Mouse (Mus musculus): Measurements from ENCODE around the gene Samd1. TPM values are rescaled to one million over a fixed set of nuclear protein-coding genes. Genes with fewer than 3 reads are reported as not detected.

Gene Samd1
- polyA plus RNA-seq, 1 experiment from 2014 or later, result 7.4 TPM

MicroRNAs encoded within 50 kb of the gene (microRNA counts, 519-probe panel; counts per million panel counts)
- microRNA mmu-miR-1199, result not detected

Small RNA genes lying within 50 kb of the gene (microRNA-seq; reads per million reads assigned to microRNA genes)
- gene Mir1199 (0.50 reads per million), gene Mir8111 (2.2 reads per million, percentile 9 among the genes with 10 or more reads in this experiment)

Other genes starting within 250 kb of the Samd1 start
- 12.6 and 13.2 TPM in 2 replicates for gene Adgrl1, start 97.6 kb upstream of the Samd1 start, polyA plus RNA-seq (2015; fragmentation: Nextera tagmentation; extraction: Ambion mirVana)
- 0.39 and 0.67 TPM in 2 replicates for gene Gm10644, start 42.5 kb upstream of the Samd1 start, polyA plus RNA-seq (2015; fragmentation: Nextera tagmentation; extraction: Ambion mirVana)
- gene Asf1b, start 42.2 kb upstream of the Samd1 start, polyA plus RNA-seq (2015; fragmentation: Nextera tagmentation; extraction: Ambion mirVana), result 49.4 and 53.1 TPM in 2 replicates
- gene Prkaca, start 24.7 kb upstream of the Samd1 start, polyA plus RNA-seq (2015; fragmentation: Nextera tagmentation; extraction: Ambion mirVana), result 49.5 and 79.8 TPM in 2 replicates
- gene 1700067K01Rik, start 3.8 kb downstream of the Samd1 start, polyA plus RNA-seq (2015; fragmentation: Nextera tagmentation; extraction: Ambion mirVana), result 0.58 and 0.71 TPM in 2 replicates
- 0.50 and 0.80 TPM in 2 replicates for gene 2210011C24Rik, start 14.5 kb downstream of the Samd1 start, polyA plus RNA-seq (2015; fragmentation: Nextera tagmentation; extraction: Ambion mirVana)
- gene Palm3, start 23.8 kb downstream of the Samd1 start, polyA plus RNA-seq (2015; fragmentation: Nextera tagmentation; extraction: Ambion mirVana), result 4.1 and 4.9 TPM in 2 replicates
- 1.3 and 1.5 TPM in 2 replicates for gene Il27ra, start 44.9 kb downstream of the Samd1 start, polyA plus RNA-seq (2015; fragmentation: Nextera tagmentation; extraction: Ambion mirVana)
- 0.22 TPM in 1 of 2 replicates, not detected in the other for gene Rln3, start 47.3 kb downstream of the Samd1 start, polyA plus RNA-seq (2015; fragmentation: Nextera tagmentation; extraction: Ambion mirVana)
- 1.4 and 1.5 TPM in 2 replicates for gene Gm10643, start 67.5 kb downstream of the Samd1 start, polyA plus RNA-seq (2015; fragmentation: Nextera tagmentation; extraction: Ambion mirVana)
- 6.1 and 6.3 TPM in 2 replicates for gene Rfx1, start 69.2 kb downstream of the Samd1 start, polyA plus RNA-seq (2015; fragmentation: Nextera tagmentation; extraction: Ambion mirVana)
- 6.4 and 7.5 TPM in 2 replicates for gene Dcaf15, start 107.1 kb downstream of the Samd1 start, polyA plus RNA-seq (2015; fragmentation: Nextera tagmentation; extraction: Ambion mirVana)
- gene Podnl1, start 128.3 kb downstream of the Samd1 start, polyA plus RNA-seq (2015; fragmentation: Nextera tagmentation; extraction: Ambion mirVana), result 0.25 and 0.26 TPM in 2 replicates
- 25.5 and 25.7 TPM in 2 replicates for gene Cc2d1a, start 150.3 kb downstream of the Samd1 start, polyA plus RNA-seq (2015; fragmentation: Nextera tagmentation; extraction: Ambion mirVana)
- 1.0 and 1.1 TPM in 2 replicates for gene 4930432K21Rik, start 150.4 kb downstream of the Samd1 start, polyA plus RNA-seq (2015; fragmentation: Nextera tagmentation; extraction: Ambion mirVana)
- 1.3 TPM in 1 of 2 replicates, not detected in the other for gene Nanos3, start 187.5 kb downstream of the Samd1 start, polyA plus RNA-seq (2015; fragmentation: Nextera tagmentation; extraction: Ambion mirVana)
- 9.7 and 10.5 TPM in 2 replicates for gene Zswim4, start 239.4 kb downstream of the Samd1 start, polyA plus RNA-seq (2015; fragmentation: Nextera tagmentation; extraction: Ambion mirVana)